8 mouse cellular contexts compared by ENCODE assay signal in genomic region chr4:43114946-43115345, GRCm38 (mm10). TPM values are rescaled to one million over a fixed set of nuclear protein-coding genes. Genes with fewer than 3 reads are reported as not detected.
A peak's percentile ranks its signal among the peaks of the same experiment; 100 is the strongest.
DNase-seq lines count a peak whose midpoint lies in the region; ATAC-seq and TF ChIP-seq lines count a peak whose summit lies in the region.

No protein-coding gene starts in this region.

- no peaks in the 10 kb centered on the region for H3K27me3 ChIP-seq in intestine, postnatal 0 days (replicated peaks; ENCODE audit: control insufficient read depth, insufficient read depth, low read length)
- no peaks in the 10 kb centered on the region for H3K27me3 ChIP-seq in intestine, embryonic 15.5 days (replicated peaks)
- no peaks in the 10 kb centered on the region for H3K27me3 ChIP-seq in heart, postnatal 0 days (ENCODE audit: control insufficient read depth, insufficient read depth, low read length)
- H3K27me3 ChIP-seq in neural tube, embryonic 11.5 days (ENCODE audit: control insufficient read depth, insufficient read depth, low read length), result no peaks in the 10 kb centered on the region

- no peak overlapping the region for H3K4me2 ChIP-seq in intestine, postnatal 0 days (replicated peaks; ENCODE audit: low read depth)
- H3K4me2 ChIP-seq in intestine, embryonic 15.5 days (replicated peaks), result no peak overlapping the region
- H3K4me2 ChIP-seq in heart, postnatal 0 days (ENCODE audit: low read depth, low read length), result no peak overlapping the region
- H3K4me2 ChIP-seq in neural tube, embryonic 11.5 days (ENCODE audit: low read depth), result no peak overlapping the region

- 17% methylated on average over 2 of the region's 2 CpGs for WGBS in intestine, postnatal 0 days
- 14% methylated on average over 2 of the region's 2 CpGs for WGBS in intestine, embryonic 15.5 days
- 13% methylated on average over 2 of the region's 2 CpGs for WGBS in heart, postnatal 0 days
- WGBS in neural tube, embryonic 11.5 days, result 23% methylated on average over 2 of the region's 2 CpGs

- no peak for ATAC-seq in intestine, postnatal 0 days
- no peak for ATAC-seq in intestine, embryonic 15.5 days
- ATAC-seq in heart, postnatal 0 days (ENCODE audit: insufficient read depth, low read depth), result no peak
- ATAC-seq in neural tube, embryonic 11.5 days (ENCODE audit: insufficient read depth, low FRiP score, low TSS enrichment), result no peak

- no peak for TF ChIP-seq EP300 in heart, postnatal 0 days (IDR thresholded peaks at IDR 0.05; ENCODE audit: low read depth)

- peak; percentile 16 for DNase-seq in Muller cell, postnatal 12 days (ENCODE audit: inconsistent ontology term)
- peak; percentile 20 for DNase-seq in cerebellum, adult 9-11 months
- peak; percentile 68 for DNase-seq in heart, postnatal 0 days (ENCODE audit: low spot score)
- peak; percentile 67 to 68 for DNase-seq in left cerebral cortex, adult 18-20 months (ENCODE audit: low spot score in 2 of 2)
- peak; percentile 50 for DNase-seq in neural tube, embryonic 11.5 days (ENCODE audit: low spot score)
- DNase-seq in yolk sac, embryonic 10.5 days (ENCODE audit: low spot score), result peak; percentile 11

- no peak overlapping the region for H3K4me3 ChIP-seq in intestine, postnatal 0 days (ENCODE audit: low read depth, low read length)
- H3K4me3 ChIP-seq in intestine, embryonic 15.5 days (replicated peaks), result no peak overlapping the region
- H3K4me3 ChIP-seq in heart, postnatal 0 days (ENCODE audit: low read depth, low read length), result no peak overlapping the region
- no peak overlapping the region for H3K4me3 ChIP-seq in neural tube, embryonic 11.5 days (ENCODE audit: low read depth, low read length)

- no peaks in the 10 kb centered on the region for H3K4me1 ChIP-seq in intestine, postnatal 0 days (replicated peaks; ENCODE audit: control insufficient read depth, insufficient read depth, low read length)
- H3K4me1 ChIP-seq in intestine, embryonic 15.5 days (replicated peaks), result no peaks in the 10 kb centered on the region
- no peaks in the 10 kb centered on the region for H3K4me1 ChIP-seq in heart, postnatal 0 days (ENCODE audit: control insufficient read depth, insufficient read depth)
- no peaks in the 10 kb centered on the region for H3K4me1 ChIP-seq in neural tube, embryonic 11.5 days (ENCODE audit: control insufficient read depth, insufficient read depth, low read length)

- H3K36me3 ChIP-seq in intestine, postnatal 0 days (ENCODE audit: control insufficient read depth, insufficient read depth), result no peaks in the 10 kb centered on the region
- no peaks in the 10 kb centered on the region for H3K36me3 ChIP-seq in intestine, embryonic 15.5 days
- no peaks in the 10 kb centered on the region for H3K36me3 ChIP-seq in heart, postnatal 0 days (replicated peaks; ENCODE audit: control insufficient read depth, insufficient read depth, low read length)
- H3K36me3 ChIP-seq in neural tube, embryonic 11.5 days (ENCODE audit: control insufficient read depth, insufficient read depth, low read length), result no peaks in the 10 kb centered on the region

- no peaks in the 10 kb centered on the region for H3K9me3 ChIP-seq in intestine, postnatal 0 days (ENCODE audit: control insufficient read depth)
- H3K9me3 ChIP-seq in intestine, embryonic 15.5 days, result no peaks in the 10 kb centered on the region
- H3K9me3 ChIP-seq in heart, postnatal 0 days (replicated peaks; ENCODE audit: control insufficient read depth, low read length), result no peaks in the 10 kb centered on the region
- no peaks in the 10 kb centered on the region for H3K9me3 ChIP-seq in neural tube, embryonic 11.5 days (ENCODE audit: control insufficient read depth, low read length)

- peak; percentile 83 for TF ChIP-seq CTCF in intestine, postnatal 0 days (IDR thresholded peaks at IDR 0.05; ENCODE audit: low read depth)
- TF ChIP-seq CTCF in heart, postnatal 0 days (IDR thresholded peaks at IDR 0.05; ENCODE audit: low read depth), result peak; percentile 68

- no peak overlapping the region for H3K9ac ChIP-seq in intestine, postnatal 0 days (ENCODE audit: low read depth, low read length)
- no peak overlapping the region for H3K9ac ChIP-seq in intestine, embryonic 15.5 days
- H3K9ac ChIP-seq in heart, postnatal 0 days (replicated peaks; ENCODE audit: low read depth, low read length), result no peak overlapping the region
- H3K9ac ChIP-seq in neural tube, embryonic 11.5 days (ENCODE audit: low read length), result no peak overlapping the region

- H3K27ac ChIP-seq in intestine, postnatal 0 days (ENCODE audit: low read depth, low read length), result no peak overlapping the region
- H3K27ac ChIP-seq in intestine, embryonic 15.5 days, result no peak overlapping the region
- no peak overlapping the region for H3K27ac ChIP-seq in heart, postnatal 0 days (ENCODE audit: low read depth)
- no peak overlapping the region for H3K27ac ChIP-seq in neural tube, embryonic 11.5 days (ENCODE audit: low read depth, low read length)

RNA-seq across cellular contexts. Expression of gene Unc13b, which starts 56.2 kb away (rescaled TPM):
- 1.5 TPM in 2 replicates for polyA plus RNA-seq in intestine, postnatal 0 days (2015; fragmentation: Nextera tagmentation; extraction: Ambion mirVana)
- polyA plus RNA-seq in intestine, embryonic 15.5 days (2015; fragmentation: Nextera tagmentation; extraction: Ambion mirVana), result 6.0 and 6.1 TPM in 2 replicates
- 45.7 and 51.8 TPM in 2 replicates for total RNA-seq in heart, postnatal 0 days (2014; rRNA removed; ENCODE audit: low replicate concordance)
- 5.1 and 5.4 TPM in 2 replicates for polyA plus RNA-seq in heart, postnatal 0 days (2015; fragmentation: Nextera tagmentation; extraction: Ambion mirVana)
- 10 to 100 TPM; 52.3 to 58.3 TPM for total RNA-seq in left cerebral cortex, adult 18-20 months (2021)
- polyA plus RNA-seq in neural tube, embryonic 11.5 days (2014; fragmentation: Nextera tagmentation; extraction: Ambion mirVana), result 16.1 and 18.9 TPM in 2 replicates

Comparison
In these comparisons a context has a peak if more than half of its experiments do, and no peak if none do; other contexts are left out.
1. DNase-seq: peak in every context shown above with its lines; median percentile 68 in heart, postnatal 0 days; 68 in left cerebral cortex, adult 18-20 months; 50 in neural tube, embryonic 11.5 days; 20 in cerebellum, adult 9-11 months; 16 in Muller cell, postnatal 12 days; 11 in yolk sac, embryonic 10.5 days.